Mouse (Mus musculus): ENCODE measurements around the gene Haghl. TPM values are rescaled to one million over a fixed set of nuclear protein-coding genes. Genes with fewer than 3 reads are reported as not detected.

The Haghl gene
- total RNA-seq, 4 experiments from 2014 or later, result 120 to 140 (median 140) TPM

- DNase-seq (ENCODE audit: low spot score in 2 of 2), result no peak
Measured at GRCm38 (mm10) chr17:25786781-25787504, 1.5 kb upstream of the Haghl start.

GRCm38 (mm10) chr17:25786280-25786679 lies 807 bp upstream of the Haghl start, which contains the start of gene Ccdc78:
TSS of gene Ccdc78 (plus strand) at chr17:25786580.
- no peak for DNase-seq (ENCODE audit: low spot score in 2 of 2)

GRCm38 (mm10) chr17:25783861-25784574 lies 1.5 kb downstream of the Haghl start:
- no peak for DNase-seq (ENCODE audit: low spot score in 2 of 2)

GRCm38 (mm10) chr17:25783086-25783485 lies 2.4 kb downstream of the Haghl start:
- no peak for DNase-seq (ENCODE audit: low spot score in 2 of 2)

GRCm38 (mm10) chr17:25781339-25781738 lies 4.1 kb downstream of the Haghl start:
- DNase-seq (ENCODE audit: low spot score in 2 of 2), result no peak

- no peak for DNase-seq (ENCODE audit: low spot score in 2 of 2)
Measured at GRCm38 (mm10) chr17:25777948-25778347, 7.5 kb downstream of the Haghl start.

GRCm38 (mm10) chr17:25775318-25776062 lies 10.0 kb downstream of the Haghl start:
- DNase-seq (ENCODE audit: low spot score in 2 of 2), result no peak

GRCm38 (mm10) chr17:25773549-25774120 lies 11.8 kb downstream of the Haghl start, which contains the start of gene Narfl:
TSS of gene Narfl (plus strand) at chr17:25773776.
- peak; percentile 94 to 97 for DNase-seq (ENCODE audit: low spot score in 2 of 2)

GRCm38 (mm10) chr17:25769331-25769730 lies 16.1 kb downstream of the Haghl start:
- DNase-seq (ENCODE audit: low spot score in 2 of 2), result no peak

GRCm38 (mm10) chr17:25765886-25766285 lies 19.6 kb downstream of the Haghl start:
- DNase-seq (ENCODE audit: low spot score in 2 of 2), result no peak

- DNase-seq (ENCODE audit: low spot score in 2 of 2), result no peak
Measured at GRCm38 (mm10) chr17:25762591-25762990, 22.9 kb downstream of the Haghl start.

- no peak for DNase-seq (ENCODE audit: low spot score in 2 of 2)
Measured at GRCm38 (mm10) chr17:25761561-25761970, 23.9 kb downstream of the Haghl start.

GRCm38 (mm10) chr17:25760148-25760547 lies 25.3 kb downstream of the Haghl start:
- DNase-seq (ENCODE audit: low spot score in 2 of 2), result no peak

GRCm38 (mm10) chr17:25757691-25758090 lies 27.8 kb downstream of the Haghl start:
- DNase-seq (ENCODE audit: low spot score in 2 of 2), result no peak

GRCm38 (mm10) chr17:25756378-25757242 lies 28.9 kb downstream of the Haghl start:
- no peak for DNase-seq (ENCODE audit: low spot score in 2 of 2)

- no peak for DNase-seq (ENCODE audit: low spot score in 2 of 2)
Measured at GRCm38 (mm10) chr17:25755627-25756377, 29.7 kb downstream of the Haghl start.

GRCm38 (mm10) chr17:25755086-25755485 lies 30.4 kb downstream of the Haghl start:
- DNase-seq (ENCODE audit: low spot score in 2 of 2), result no peak

GRCm38 (mm10) chr17:25754241-25754640 lies 31.2 kb downstream of the Haghl start, which contains the start of gene Msln:
TSS of gene Msln (minus strand) at chr17:25754378.
- DNase-seq (ENCODE audit: low spot score in 2 of 2), result no peak

- DNase-seq (ENCODE audit: low spot score in 2 of 2), result no peak
Measured at GRCm38 (mm10) chr17:25751446-25751845, 34.0 kb downstream of the Haghl start.

- no peak for DNase-seq (ENCODE audit: low spot score in 2 of 2)
Measured at GRCm38 (mm10) chr17:25749314-25749713, 36.2 kb downstream of the Haghl start.
